In the genomic region with DNA sequence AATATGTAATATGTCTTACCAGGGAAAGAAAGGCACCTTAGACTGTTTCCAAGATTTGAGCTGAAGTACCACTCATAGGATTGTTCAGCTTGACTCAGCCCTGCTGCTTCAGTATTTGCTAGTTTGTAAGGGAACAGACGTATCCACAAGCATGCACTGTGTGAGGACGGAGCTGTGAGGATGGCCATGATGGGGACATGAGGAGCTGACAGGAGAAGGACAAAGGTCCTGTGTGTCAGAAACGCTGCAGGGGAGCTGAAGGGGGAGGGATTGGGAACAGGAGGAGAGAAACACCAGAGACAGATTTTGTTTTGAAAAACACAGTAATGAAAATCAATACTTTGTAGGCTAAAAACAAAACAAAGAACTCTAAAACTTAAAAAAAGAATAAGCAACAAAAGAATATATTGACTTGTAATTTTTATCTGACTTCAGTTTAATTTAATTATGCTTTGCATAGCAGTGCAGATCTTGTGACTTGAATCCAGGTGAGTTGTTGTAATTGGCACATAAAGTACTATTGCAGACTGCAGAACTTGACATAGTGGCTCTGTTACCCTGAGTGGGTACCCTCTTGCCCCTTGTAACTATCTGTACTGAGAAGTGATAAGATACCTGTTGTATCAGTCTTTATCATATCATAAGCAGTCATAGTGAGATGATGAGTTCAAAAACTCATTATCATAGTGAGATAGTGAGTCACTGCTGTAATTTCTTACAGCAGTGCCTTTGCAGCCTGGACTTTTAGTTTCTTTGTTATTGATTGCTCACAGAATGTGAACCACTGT, we compare ENCODE assay signal across 20 mouse cellular contexts. TPM values are rescaled to one million over a fixed set of nuclear protein-coding genes. Genes with fewer than 3 reads are reported as not detected.
DNase-seq lines count a peak whose midpoint lies in the region; ATAC-seq lines count a peak whose summit lies in the region.
"Had no signal": no experiment of that assay in that cellular context is flagged by ENCODE, and none has a peak within 500 bp of the region (broad histone marks: within the 10 kb centered on the region; RNA-seq: fewer than 3 reads in every experiment).

No protein-coding gene starts in this region.

- ATAC-seq in liver, embryonic 11.5 days (replicated peaks; ENCODE audit: low FRiP score) = no peak
- peak; percentile 78 for ATAC-seq in intestine, embryonic 16.5 days
- ATAC-seq: forebrain, embryonic 16.5 days; midbrain, embryonic 13.5 days had no signal

- H3K4me3 ChIP-seq in liver, embryonic 11.5 days (ENCODE audit: low read depth, low read length) = no peak overlapping the region
- no peak overlapping the region for H3K4me3 ChIP-seq in intestine, embryonic 16.5 days (ENCODE audit: low read length)
- H3K4me3 ChIP-seq: embryonic facial prominence, embryonic 15.5 days; hindbrain, embryonic 10.5 days; limb, embryonic 13.5 days; midbrain, embryonic 13.5 days; neural tube, embryonic 13.5 days had no signal

- H3K36me3 ChIP-seq in liver, embryonic 11.5 days (ENCODE audit: control insufficient read depth, insufficient read depth, low read length) = peaks cover 2% of the 10 kb centered on the region; the same call in 1 of the 2 replicates
- no peaks in the 10 kb centered on the region for H3K36me3 ChIP-seq in intestine, embryonic 16.5 days (ENCODE audit: control insufficient read depth, insufficient read depth, low read length)
- H3K36me3 ChIP-seq: embryonic facial prominence, embryonic 15.5 days; hindbrain, embryonic 10.5 days had no signal

- peak; percentile 17 for DNase-seq in cerebellum, adult 9-10 months
- DNase-seq in cerebellum, postnatal 4 days (ENCODE audit: low spot score in 2 of 2) = no peak
- DNase-seq in liver, embryonic 11.5 days (ENCODE audit: low spot score) = no peak
- no peak for DNase-seq in liver
- DNase-seq in lung, postnatal 25 days (ENCODE audit: low spot score) = no peak
- no peak for DNase-seq in thymus, postnatal 10 days (ENCODE audit: low spot score in 2 of 2)
- DNase-seq: cerebellum, postnatal 10 days; gastrocnemius, postnatal 25 days; layer of hippocampus, postnatal 36 days; lung, embryonic 14.5 days; spleen, adult 18-20 months had no signal

- WGBS in liver, embryonic 11.5 days = 52% methylated on average over 3 of the region's 3 CpGs
- WGBS in intestine, embryonic 16.5 days = 40% methylated on average over 3 of the region's 3 CpGs

- H3K4me1 ChIP-seq in liver, embryonic 11.5 days (replicated peaks; ENCODE audit: control insufficient read depth, insufficient read depth, low read length) = peaks cover 16% of the 10 kb centered on the region
- H3K4me1 ChIP-seq in intestine, embryonic 16.5 days (ENCODE audit: control insufficient read depth, insufficient read depth, low read length) = 0 out of 2 replicates have a peak, but pooled peaks cover 3% of the 10 kb centered on the region

- H3K27me3 ChIP-seq in liver, embryonic 11.5 days (replicated peaks; ENCODE audit: control insufficient read depth, insufficient read depth, low read length) = no peaks in the 10 kb centered on the region
- H3K27me3 ChIP-seq in intestine, embryonic 16.5 days (replicated peaks; ENCODE audit: control insufficient read depth, insufficient read depth, low read length) = no peaks in the 10 kb centered on the region
- H3K27me3 ChIP-seq: embryonic facial prominence, embryonic 15.5 days; limb, embryonic 13.5 days; midbrain, embryonic 13.5 days; neural tube, embryonic 13.5 days had no signal

- no peak overlapping the region for H3K9ac ChIP-seq in liver, embryonic 11.5 days (ENCODE audit: low read depth, low read length)
- no peak overlapping the region for H3K9ac ChIP-seq in intestine, embryonic 16.5 days (ENCODE audit: low read depth, low read length)
- H3K9ac ChIP-seq: embryonic facial prominence, embryonic 15.5 days; limb, embryonic 13.5 days; lung, embryonic 14.5 days; midbrain, embryonic 13.5 days; neural tube, embryonic 13.5 days had no signal

- H3K27ac ChIP-seq in liver, embryonic 11.5 days (ENCODE audit: low read depth, low read length) = no peak overlapping the region
- H3K27ac ChIP-seq in intestine, embryonic 16.5 days (ENCODE audit: low read length) = no peak overlapping the region
- H3K27ac ChIP-seq: embryonic facial prominence, embryonic 15.5 days; hindbrain, embryonic 10.5 days; kidney, postnatal 0 days; limb, embryonic 13.5 days; macrophage; midbrain, embryonic 13.5 days; neural tube, embryonic 13.5 days had no signal

- H3K9me3 ChIP-seq in liver, embryonic 11.5 days (ENCODE audit: control insufficient read depth, low read length) = no peaks in the 10 kb centered on the region
- H3K9me3 ChIP-seq in intestine, embryonic 16.5 days (ENCODE audit: control insufficient read depth, low read length) = no peaks in the 10 kb centered on the region
- H3K9me3 ChIP-seq: embryonic facial prominence, embryonic 15.5 days; hindbrain, embryonic 10.5 days; limb, embryonic 13.5 days; midbrain, embryonic 13.5 days; neural tube, embryonic 13.5 days had no signal

- H3K4me2 ChIP-seq in liver, embryonic 11.5 days = peak overlapping the region; percentile 20; the same call in 1 of the 2 replicates
- no peak overlapping the region for H3K4me2 ChIP-seq in intestine, embryonic 16.5 days (ENCODE audit: low read depth, low read length)
- H3K4me2 ChIP-seq: embryonic facial prominence, embryonic 15.5 days; limb, embryonic 13.5 days; lung, embryonic 14.5 days; midbrain, embryonic 13.5 days; neural tube, embryonic 13.5 days had no signal

RNA-seq across cellular contexts. Expression of gene Gclm, which starts 7.3 kb away (rescaled TPM):
- 367 and 406 TPM in 2 replicates for polyA plus RNA-seq in liver, embryonic 11.5 days (2014; fragmentation: Nextera tagmentation; extraction: Ambion mirVana)
- polyA plus RNA-seq in intestine, embryonic 16.5 days (2015; fragmentation: Nextera tagmentation; extraction: Ambion mirVana) = 84.7 and 122 TPM in 2 replicates

RNA-seq across cellular contexts. Expression of gene Dnttip2, which starts 21.5 kb away (rescaled TPM):
- 93.7 and 102 TPM in 2 replicates for polyA plus RNA-seq in liver, embryonic 11.5 days (2014; fragmentation: Nextera tagmentation; extraction: Ambion mirVana)
- 62.6 and 69.2 TPM in 2 replicates for polyA plus RNA-seq in intestine, embryonic 16.5 days (2015; fragmentation: Nextera tagmentation; extraction: Ambion mirVana)

RNA-seq across cellular contexts. Expression of gene Bcar3, which starts 41.3 kb away (rescaled TPM):
- polyA plus RNA-seq in liver, embryonic 11.5 days (2014; fragmentation: Nextera tagmentation; extraction: Ambion mirVana) = 10.1 and 12.2 TPM in 2 replicates
- 23.7 and 27.2 TPM in 2 replicates for polyA plus RNA-seq in intestine, embryonic 16.5 days (2015; fragmentation: Nextera tagmentation; extraction: Ambion mirVana)
